Mouse (Mus musculus): ENCODE data around the gene Vps39. TPM values are rescaled to one million over a fixed set of nuclear protein-coding genes. Genes with fewer than 3 reads are reported as not detected.

The Vps39 gene
- polyA plus RNA-seq, 1 experiment: 27.7 TPM

- Histone ChIP-seq H3K4me1 (ENCODE audit: control insufficient read depth, insufficient read depth, low read length) (no peaks in the 10 kb centered on the region), H3K4me3 (ENCODE audit: insufficient read depth, low read length) (no peak overlapping the region), H3K27ac (ENCODE audit: insufficient read depth, low read length) (no peak overlapping the region)
- TF ChIP-seq POLR2A (IDR thresholded peaks at IDR 0.05; ENCODE audit: low read depth, low read length): no peak
- no peak for TF ChIP-seq CTCF (IDR thresholded peaks at IDR 0.05; ENCODE audit: borderline replicate concordance, insufficient read depth, low read length)
These were observed 13.6 kb upstream of the Vps39 start for GRCm38 (mm10) chr2:120366501-120366900.

DNA sequence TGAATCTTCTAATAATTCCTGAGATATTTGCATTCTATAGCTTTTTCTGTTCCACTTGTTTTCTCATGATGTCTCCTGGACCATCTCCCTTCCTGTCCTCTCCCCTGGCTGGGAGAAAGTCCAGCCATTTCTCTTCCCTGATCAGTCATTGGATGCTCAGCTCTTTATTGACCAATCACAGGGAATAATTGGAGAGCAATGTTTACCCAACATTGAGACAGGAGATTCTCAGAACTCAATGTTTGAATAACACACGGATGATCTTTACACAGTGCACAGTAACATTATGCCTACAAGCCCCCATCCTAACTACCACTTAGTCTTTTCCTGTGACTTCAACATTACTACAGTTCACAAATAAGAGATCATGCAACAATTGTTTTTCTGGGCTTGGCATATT lies 7.5 kb upstream of the Vps39 start:
- no peak for TF ChIP-seq POLR2A (IDR thresholded peaks at IDR 0.05; ENCODE audit: low read depth, low read length)
- TF ChIP-seq CTCF (IDR thresholded peaks at IDR 0.05; ENCODE audit: borderline replicate concordance, insufficient read depth, low read length): no peak
- Histone ChIP-seq H3K4me3 (ENCODE audit: insufficient read depth, low read length) (no peak overlapping the region), H3K4me1 (ENCODE audit: control insufficient read depth, insufficient read depth, low read length) (no peaks in the 10 kb centered on the region), H3K27ac (ENCODE audit: insufficient read depth, low read length) (no peak overlapping the region)

DNA sequence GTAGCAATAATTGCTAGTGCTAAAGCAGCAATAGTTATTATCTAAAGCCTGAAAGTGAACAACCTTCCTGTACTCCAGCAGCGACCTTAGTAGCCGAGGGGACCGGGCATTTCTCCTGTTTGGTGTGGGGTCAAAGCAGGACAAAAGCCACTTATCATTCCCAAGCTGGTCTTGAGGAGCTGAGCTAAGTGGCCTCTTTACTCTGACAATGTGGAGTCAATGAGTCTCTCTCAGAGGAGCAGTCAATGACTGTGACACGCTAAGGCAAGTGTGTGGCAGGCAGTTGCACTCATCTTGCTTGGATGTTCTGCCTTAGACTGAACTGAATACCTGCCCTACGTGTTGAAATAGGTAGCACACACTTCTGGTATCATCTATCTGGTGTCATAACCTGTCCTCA lies 1.6 kb downstream of the Vps39 start:
- no peak overlapping the region for H3K4me3 ChIP-seq (ENCODE audit: insufficient read depth, low read length)
- TF ChIP-seq CTCF (IDR thresholded peaks at IDR 0.05; ENCODE audit: borderline replicate concordance, insufficient read depth, low read length): no peak
- no peak for TF ChIP-seq POLR2A (IDR thresholded peaks at IDR 0.05; ENCODE audit: low read depth, low read length)
- H3K4me1 ChIP-seq (ENCODE audit: control insufficient read depth, insufficient read depth, low read length): 0 out of 2 replicates have a peak, but pooled peaks cover 4% of the 10 kb centered on the region
- no peak overlapping the region for H3K27ac ChIP-seq (ENCODE audit: insufficient read depth, low read length)

GRCm38 (mm10) chr2:120348120-120348519 lies 4.8 kb downstream of the Vps39 start:
- Histone ChIP-seq H3K4me3 (ENCODE audit: insufficient read depth, low read length) (no peak overlapping the region), H3K4me1 (ENCODE audit: control insufficient read depth, insufficient read depth, low read length) (0 out of 2 replicates have a peak, but pooled peaks cover 4% of the 10 kb centered on the region), H3K27ac (ENCODE audit: insufficient read depth, low read length) (no peak overlapping the region)
- TF ChIP-seq CTCF (IDR thresholded peaks at IDR 0.05; ENCODE audit: borderline replicate concordance, insufficient read depth, low read length): no peak
- no peak for TF ChIP-seq POLR2A (IDR thresholded peaks at IDR 0.05; ENCODE audit: low read depth, low read length)

- H3K4me1 ChIP-seq (ENCODE audit: control insufficient read depth, insufficient read depth, low read length): no peaks in the 10 kb centered on the region
- no peak overlapping the region for H3K4me3 ChIP-seq (ENCODE audit: insufficient read depth, low read length)
- H3K27ac ChIP-seq (ENCODE audit: insufficient read depth, low read length): no peak overlapping the region
- TF ChIP-seq CTCF (IDR thresholded peaks at IDR 0.05; ENCODE audit: borderline replicate concordance, insufficient read depth, low read length): no peak
- TF ChIP-seq POLR2A (IDR thresholded peaks at IDR 0.05; ENCODE audit: low read depth, low read length): no peak
These were observed 11.2 kb downstream of the Vps39 start for GRCm38 (mm10) chr2:120341741-120342140.

DNA sequence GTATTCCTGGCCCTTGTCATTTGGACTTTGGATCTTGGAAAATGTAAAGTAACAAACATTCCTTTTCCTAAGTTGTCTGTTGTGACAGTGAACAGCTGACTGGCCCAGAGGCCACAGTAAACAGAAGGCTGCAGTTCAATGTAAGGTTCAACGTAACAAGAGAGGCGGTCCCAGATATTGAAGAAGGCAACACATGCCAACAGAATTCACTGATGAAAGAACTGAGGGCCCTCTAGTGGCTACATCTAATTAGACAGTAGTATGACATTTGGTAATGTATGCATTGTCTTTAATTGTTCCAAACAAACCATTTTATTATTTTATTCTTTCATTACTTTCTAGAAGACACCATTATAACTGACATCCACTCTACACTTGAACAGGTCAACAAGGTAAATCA lies 15.1 kb downstream of the Vps39 start:
- Histone ChIP-seq H3K27ac (ENCODE audit: insufficient read depth, low read length) (no peak overlapping the region), H3K4me1 (ENCODE audit: control insufficient read depth, insufficient read depth, low read length) (no peaks in the 10 kb centered on the region), H3K4me3 (ENCODE audit: insufficient read depth, low read length) (no peak overlapping the region)
- TF ChIP-seq POLR2A (IDR thresholded peaks at IDR 0.05; ENCODE audit: low read depth, low read length): no peak

DNA sequence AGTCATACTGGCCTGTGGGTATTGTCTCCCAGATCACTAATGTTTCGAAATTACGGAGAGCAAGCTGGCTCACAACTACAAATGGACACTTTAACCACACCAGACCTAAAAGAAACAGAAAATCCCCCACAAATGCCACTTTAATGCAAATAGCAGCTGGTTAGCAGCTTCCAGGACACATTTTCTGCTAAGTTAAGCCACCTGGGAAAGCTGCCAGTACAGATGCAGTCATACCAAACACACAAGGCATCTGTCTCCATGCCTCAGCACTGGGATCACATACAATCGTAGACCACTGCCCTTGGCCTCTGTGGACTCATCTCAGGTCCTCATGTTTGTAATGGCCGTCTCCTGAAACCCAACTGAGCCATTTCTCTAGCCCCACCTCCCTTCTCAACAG lies 21.4 kb downstream of the Vps39 start:
- TF ChIP-seq POLR2A (IDR thresholded peaks at IDR 0.05; ENCODE audit: low read depth, low read length): no peak
- TF ChIP-seq CTCF (IDR thresholded peaks at IDR 0.05; ENCODE audit: borderline replicate concordance, insufficient read depth, low read length): no peak
- Histone ChIP-seq H3K4me1 (ENCODE audit: control insufficient read depth, insufficient read depth, low read length) (no peaks in the 10 kb centered on the region), H3K4me3 (ENCODE audit: insufficient read depth, low read length) (no peak overlapping the region), H3K27ac (ENCODE audit: insufficient read depth, low read length) (no peak overlapping the region)

GRCm38 (mm10) chr2:120315077-120315476 lies 37.9 kb downstream of the Vps39 start:
- Histone ChIP-seq H3K4me3 (ENCODE audit: insufficient read depth, low read length) (no peak overlapping the region), H3K27ac (ENCODE audit: insufficient read depth, low read length) (no peak overlapping the region), H3K4me1 (ENCODE audit: control insufficient read depth, insufficient read depth, low read length) (no peaks in the 10 kb centered on the region)
- TF ChIP-seq POLR2A (IDR thresholded peaks at IDR 0.05; ENCODE audit: low read depth, low read length) (no peak), CTCF (IDR thresholded peaks at IDR 0.05; ENCODE audit: borderline replicate concordance, insufficient read depth, low read length) (no peak)

GRCm38 (mm10) chr2:120314487-120314886 lies 38.5 kb downstream of the Vps39 start:
- TF ChIP-seq CTCF (IDR thresholded peaks at IDR 0.05; ENCODE audit: borderline replicate concordance, insufficient read depth, low read length) (no peak), POLR2A (IDR thresholded peaks at IDR 0.05; ENCODE audit: low read depth, low read length) (no peak)

DNA sequence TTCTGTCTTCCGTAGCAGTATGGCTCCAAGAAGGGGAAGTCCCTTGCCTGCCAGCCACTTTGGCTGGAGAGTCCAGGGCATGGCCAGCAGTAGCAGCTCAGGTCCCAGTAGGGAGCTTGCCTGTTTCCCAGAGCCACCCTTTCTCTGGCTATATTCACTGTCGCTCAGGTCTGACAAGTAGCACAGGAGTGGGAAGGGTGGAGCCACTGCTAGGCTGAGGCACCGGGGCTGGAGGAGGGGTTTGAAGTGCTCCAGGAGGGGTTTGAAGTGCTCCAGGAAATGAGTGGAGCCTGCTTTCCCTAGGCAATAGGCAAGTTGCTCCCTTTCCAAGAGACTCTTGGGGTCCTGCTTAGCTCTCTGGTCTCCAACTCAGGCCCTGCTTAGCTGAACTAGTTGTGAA lies 39.0 kb downstream of the Vps39 start, which contains the start of gene Pla2g4f:
Gene Pla2g4f, minus strand, starts transcription at position 190 of the 400 bp plus-strand sequence.
- Histone ChIP-seq H3K27ac (ENCODE audit: insufficient read depth, low read length) (no peak within 1 kb of the TSS), H3K4me1 (ENCODE audit: control insufficient read depth, insufficient read depth, low read length) (no peaks in the 10 kb centered on the region), H3K4me3 (ENCODE audit: insufficient read depth, low read length) (no peak within 1 kb of the TSS)
- TF ChIP-seq POLR2A (IDR thresholded peaks at IDR 0.05; ENCODE audit: low read depth, low read length) (no peak), CTCF (IDR thresholded peaks at IDR 0.05; ENCODE audit: borderline replicate concordance, insufficient read depth, low read length) (no peak)

More at GRCm38 (mm10) chr2:120314487-120314886, 38.5 kb downstream of the Vps39 start:
- no peak overlapping the region for H3K27ac ChIP-seq (ENCODE audit: insufficient read depth, low read length)
- no peaks in the 10 kb centered on the region for H3K4me1 ChIP-seq (ENCODE audit: control insufficient read depth, insufficient read depth, low read length)
- no peak overlapping the region for H3K4me3 ChIP-seq (ENCODE audit: insufficient read depth, low read length)

Data from embryonic fibroblast, embryonic 13.5 days (primary cell).